Mouse (Mus musculus): ENCODE results near the gene Sirt7.

Sirt7 gene

DNA sequence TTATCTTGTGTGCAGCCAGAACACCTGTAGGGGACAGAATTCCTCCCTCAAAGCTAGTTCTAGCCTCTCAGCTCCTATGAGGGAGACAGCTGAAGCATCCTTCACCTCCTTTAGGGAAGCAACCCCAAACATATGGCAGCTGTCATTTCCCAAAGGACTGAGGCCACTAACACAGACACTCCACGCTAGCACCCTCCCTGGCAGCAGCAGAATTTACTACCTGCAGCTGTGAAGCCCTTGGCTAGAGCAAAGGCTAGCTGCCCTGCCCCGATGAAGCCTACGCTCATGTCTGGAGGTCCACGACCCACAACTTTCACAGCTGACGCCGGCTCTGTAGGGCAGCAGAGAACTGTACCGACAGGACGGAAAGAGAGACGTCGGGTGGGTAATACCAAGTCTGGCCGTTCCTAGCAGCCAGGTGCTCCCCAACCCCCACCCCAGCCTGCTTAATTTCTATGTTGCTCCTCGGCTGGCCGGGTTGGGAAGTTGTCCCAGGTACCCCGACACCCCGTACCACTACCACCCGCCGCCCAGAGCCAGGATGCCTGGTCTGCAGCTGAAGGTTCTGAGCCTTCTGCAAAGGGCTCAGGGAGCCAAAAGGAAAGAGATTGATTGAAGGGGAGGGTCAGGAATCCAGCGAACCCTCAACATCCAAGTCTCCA lies 18.0 kb upstream of the Sirt7 start:
- intact Hi-C loops (cut with DNase I), result no loop called here

DNA sequence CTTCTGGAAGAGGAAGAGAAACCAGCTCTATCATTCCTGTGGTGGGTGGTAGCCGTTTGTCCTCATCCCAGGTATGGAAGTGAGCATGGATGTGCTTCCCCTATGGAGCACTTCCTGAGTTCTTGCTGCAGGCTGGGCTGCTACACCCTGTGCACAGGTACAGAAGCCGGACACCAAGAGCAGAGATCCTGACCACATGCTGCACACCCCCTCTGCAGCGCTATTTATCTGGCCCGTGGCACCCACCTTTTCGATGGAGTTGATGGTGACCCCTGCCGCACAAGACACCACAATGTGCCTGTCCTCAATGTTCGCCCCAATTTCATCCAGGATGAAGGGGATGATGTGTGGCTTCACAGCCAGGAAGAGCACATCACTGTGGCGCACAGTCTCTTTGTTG lies 16.8 kb upstream of the Sirt7 start:
- intact Hi-C loops (cut with DNase I), result no loop called here

- intact Hi-C loops (cut with DNase I), result no loop called here
These were observed 16.2 kb upstream of the Sirt7 start for GRCm38 (mm10) chr11:120641255-120641654.

GRCm38 (mm10) chr11:120634810-120635209 lies 9.8 kb upstream of the Sirt7 start:
- intact Hi-C loops (cut with DNase I), result no loop called here

DNA sequence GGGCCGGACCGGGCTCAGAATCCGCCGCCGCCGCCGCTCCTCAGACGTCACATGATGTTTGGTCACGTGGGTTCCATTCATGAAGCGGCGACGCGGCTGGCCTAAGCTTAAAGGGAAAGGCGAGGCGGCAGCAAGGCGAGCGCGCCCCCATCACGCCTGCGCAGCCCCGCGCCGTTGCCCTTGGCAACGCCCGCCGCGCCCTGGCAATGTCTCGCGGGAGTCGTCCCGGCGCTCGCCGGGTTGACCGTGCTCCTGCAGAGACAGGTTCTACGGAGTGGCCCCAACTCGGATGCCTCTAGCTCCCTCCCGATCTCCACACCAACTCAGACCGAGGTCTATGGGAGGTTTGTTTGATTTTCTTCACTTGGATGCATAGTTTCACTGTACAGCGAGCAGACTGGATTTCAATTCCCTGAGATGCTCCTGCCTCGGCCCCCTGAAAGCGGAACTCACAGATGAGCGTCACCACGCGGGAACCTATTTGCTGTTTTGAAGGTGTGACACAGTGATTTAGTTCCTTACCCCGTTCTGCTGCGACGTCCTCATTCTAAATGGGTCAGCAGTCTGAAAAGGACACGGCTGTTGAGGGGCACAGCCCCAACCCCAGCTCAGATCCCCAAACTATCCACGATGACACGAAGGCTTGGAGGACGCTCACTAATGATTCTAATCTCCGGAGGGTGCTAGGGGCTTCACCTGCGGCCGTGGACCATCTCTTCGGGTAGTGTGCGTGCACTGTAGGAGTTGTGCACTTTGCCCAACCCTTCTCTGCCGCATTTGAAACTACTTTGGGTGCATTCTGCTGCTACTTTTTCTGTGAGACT lies 8.7 kb upstream of the Sirt7 start, which contains the start of gene Mafg:
Gene Mafg (minus strand): TSS at position 81 of the 824 bp plus-strand sequence.
- intact Hi-C loops (cut with DNase I), result no loop called here

GRCm38 (mm10) chr11:120632559-120633519 lies 7.8 kb upstream of the Sirt7 start:
- intact Hi-C loops (cut with DNase I), result no loop called here

DNA sequence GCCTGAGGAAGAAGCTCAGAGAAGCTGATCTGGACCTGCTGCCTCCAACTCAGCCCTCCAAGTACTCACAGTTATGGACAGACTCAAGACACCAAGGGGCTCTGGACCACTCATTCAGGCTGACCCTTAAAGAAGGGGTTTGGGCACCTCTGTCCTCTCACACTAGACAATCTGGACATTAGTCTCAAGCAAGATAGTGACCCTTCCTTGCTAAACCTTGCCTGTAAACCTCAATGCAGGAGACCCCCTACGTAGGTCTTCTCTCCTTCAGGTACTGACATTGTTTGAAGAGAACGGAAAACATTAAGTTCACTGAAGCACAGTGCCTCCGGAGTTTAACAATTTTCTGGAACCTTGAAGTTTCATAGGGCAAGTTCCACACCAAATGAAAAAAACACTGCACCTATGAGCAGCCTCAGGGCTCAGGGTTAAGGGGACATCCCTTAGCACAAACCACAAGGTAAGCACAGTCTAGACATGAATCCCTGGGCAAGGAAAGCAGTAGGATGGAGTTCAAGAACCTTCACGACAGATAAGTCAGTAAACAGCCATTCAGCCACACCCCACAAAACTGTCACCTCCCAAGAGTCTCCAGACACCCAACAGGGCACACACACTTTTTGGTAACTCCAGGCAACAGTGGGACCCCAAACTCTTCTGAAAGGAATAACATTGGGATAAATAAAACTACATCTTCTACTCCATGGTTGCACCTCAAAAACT lies 6.8 kb upstream of the Sirt7 start:
- intact Hi-C loops (cut with DNase I), result no loop called here

GRCm38 (mm10) chr11:120630881-120631725 lies 6.1 kb upstream of the Sirt7 start:
- intact Hi-C loops (cut with DNase I), result no loop called here

- intact Hi-C loops (cut with DNase I), result no loop called here
These were observed 5.4 kb upstream of the Sirt7 start for GRCm38 (mm10) chr11:120630401-120630871.

- intact Hi-C loops (cut with DNase I), result no loop called here
These were observed 4.9 kb upstream of the Sirt7 start for GRCm38 (mm10) chr11:120629911-120630310.

GRCm38 (mm10) chr11:120629341-120629730 lies 4.3 kb upstream of the Sirt7 start:
- intact Hi-C loops (cut with DNase I), result no loop called here

DNA sequence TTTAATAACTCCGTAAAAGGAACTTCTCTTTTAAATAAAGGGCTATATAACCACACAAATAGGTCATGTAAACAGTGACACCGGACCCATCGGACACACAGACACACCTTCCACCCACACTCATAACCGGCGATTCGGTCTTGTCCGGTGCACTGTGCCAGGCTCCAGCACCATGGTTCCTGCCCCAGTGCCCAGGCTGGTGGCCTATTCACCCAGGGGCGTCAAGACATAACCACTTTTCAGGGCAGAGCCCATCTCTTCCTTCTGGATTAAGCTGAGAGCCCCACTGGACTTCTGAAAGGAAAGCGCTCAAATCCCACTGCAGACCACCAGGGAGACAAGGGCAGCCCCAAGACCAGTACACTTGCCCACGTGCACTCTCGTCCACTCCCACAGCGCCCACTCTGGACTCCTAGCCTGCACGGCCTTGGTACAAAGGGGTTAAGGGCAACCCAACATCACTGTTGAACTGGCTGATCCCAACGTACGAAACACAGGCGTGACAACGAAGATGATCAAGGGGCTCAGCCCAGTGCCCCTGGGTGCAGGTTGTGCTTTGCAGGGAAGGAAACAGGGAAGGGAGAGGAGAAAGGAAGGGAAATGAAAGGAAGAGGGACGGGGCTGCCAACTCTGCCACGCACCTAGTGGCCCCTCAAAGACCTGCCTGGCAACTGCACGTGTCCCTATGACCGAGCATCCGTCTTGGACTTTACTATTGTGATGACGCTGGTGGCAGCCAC lies 3.7 kb upstream of the Sirt7 start:
- intact Hi-C loops (cut with DNase I), result no loop called here

GRCm38 (mm10) chr11:120627468-120628300 lies 2.6 kb upstream of the Sirt7 start:
- intact Hi-C loops (cut with DNase I), result no loop called here

- intact Hi-C loops (cut with DNase I), result no loop called here
These were observed 1.9 kb upstream of the Sirt7 start for GRCm38 (mm10) chr11:120626785-120627467.

DNA sequence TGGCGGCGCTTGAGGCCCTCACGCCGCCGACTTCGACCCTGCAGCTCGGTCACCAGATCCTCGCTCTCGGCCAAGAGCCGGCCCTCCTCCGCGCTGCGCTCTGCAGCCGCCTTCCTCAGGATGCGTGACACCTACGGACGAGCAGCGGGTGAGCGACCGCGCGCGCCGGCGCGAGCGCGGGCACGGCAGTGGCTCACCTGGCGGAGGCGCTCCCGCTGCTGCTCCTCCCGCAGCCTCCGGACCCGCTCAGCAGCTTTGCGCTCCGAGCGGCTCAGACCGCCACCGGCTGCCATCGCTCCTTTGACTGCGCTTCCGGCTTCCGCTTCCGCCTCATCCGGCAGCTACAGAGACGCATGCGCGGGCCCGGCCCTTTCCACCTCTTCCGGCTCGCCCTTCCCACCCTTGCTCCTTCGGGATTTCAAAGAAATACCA lies 344 bp downstream of the Sirt7 start:
- intact Hi-C loops (cut with DNase I), result loop anchor here (2.0 kb wide), 1 partner anchor 88 kb away; the partner anchor contains the start of genes Cenpx and Lrrc45

DNA sequence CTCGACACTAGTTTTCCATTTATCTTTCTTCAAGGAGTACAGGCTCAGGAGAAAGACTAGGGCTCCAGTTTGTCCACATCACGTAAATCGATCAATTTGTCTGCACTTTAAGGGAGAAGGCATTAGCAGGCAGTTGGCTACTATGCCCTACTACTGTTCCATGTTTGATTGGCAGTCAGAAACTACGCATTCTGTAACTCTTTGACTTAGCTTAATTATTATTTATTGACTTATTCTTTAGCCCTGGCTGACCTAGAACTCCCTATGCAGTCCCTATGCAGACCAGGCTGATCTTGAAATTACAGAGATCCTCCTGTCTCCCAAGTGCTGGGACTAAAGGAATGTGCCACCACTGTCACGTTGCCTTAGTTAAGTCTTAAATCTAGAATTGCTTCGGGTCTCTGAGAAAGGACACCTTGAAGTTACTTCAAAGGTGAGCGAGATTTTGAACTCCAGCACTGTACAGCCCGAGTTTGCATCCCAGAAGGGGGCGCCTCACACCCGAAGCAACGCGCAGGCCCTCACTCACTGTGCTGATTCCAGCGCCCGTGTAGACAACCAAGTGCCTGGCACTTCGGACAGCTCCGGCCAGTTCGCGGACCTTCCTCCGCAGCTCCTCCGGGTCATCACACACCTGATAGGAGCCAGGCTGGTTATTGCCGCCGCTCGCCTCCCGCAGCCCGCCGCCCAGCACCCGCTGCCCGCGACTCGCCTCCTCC lies 920 bp downstream of the Sirt7 start:
- intact Hi-C loops (cut with DNase I), result loop anchor here (2.0 kb wide), 1 partner anchor 89 kb away; the partner anchor contains the start of genes Cenpx and Lrrc45

DNA sequence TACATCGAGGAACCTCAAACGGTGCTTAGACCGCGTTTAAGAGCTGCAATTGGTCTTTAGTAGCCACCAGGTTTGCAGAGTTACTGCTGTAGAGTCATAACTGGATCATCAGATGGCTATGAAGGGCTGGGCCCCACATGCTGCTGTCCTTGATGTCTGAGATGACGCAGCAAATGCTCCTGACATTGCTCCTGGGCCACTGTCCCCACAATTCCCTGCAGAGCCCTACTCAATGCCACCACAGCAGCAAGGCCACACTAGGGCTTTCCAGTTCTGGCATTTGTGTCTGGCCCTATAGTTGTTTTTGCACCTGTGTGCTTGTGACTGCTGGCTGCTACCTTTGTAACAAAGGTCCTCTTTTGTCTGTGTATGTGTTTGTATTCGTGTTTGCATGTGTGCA lies 2.2 kb downstream of the Sirt7 start:
- intact Hi-C loops (cut with DNase I), result no loop called here
